Mouse (Mus musculus) mammary gland, adult 2 months (tissue): ENCODE measurements around the gene Ppme1. TPM values are rescaled to one million over a fixed set of nuclear protein-coding genes. Genes with fewer than 3 reads are reported as not detected.

ENCODE experiments used
- polyA plus RNA-seq: library from polyadenylated mRNA; depleted of rRNA; stranded (reverse); fragments of >200 nt; gene quantifications from 2 replicates; pipeline ENCODE4 v1.2.3, GENCODE M21; 2012; ENCODE audit warnings: low replicate concordance; rRNA removed

Gene Ppme1
- 80.4 and 102 TPM in 2 replicates for polyA plus RNA-seq

GRCm38 (mm10) chr7:100371495-100372451 lies at the start of gene Ppme1, which contains the start of gene C2cd3:
Gene Ppme1 (minus strand): TSS chr7:100372307.
Gene C2cd3 (plus strand): TSS chr7:100372233.

DNA sequence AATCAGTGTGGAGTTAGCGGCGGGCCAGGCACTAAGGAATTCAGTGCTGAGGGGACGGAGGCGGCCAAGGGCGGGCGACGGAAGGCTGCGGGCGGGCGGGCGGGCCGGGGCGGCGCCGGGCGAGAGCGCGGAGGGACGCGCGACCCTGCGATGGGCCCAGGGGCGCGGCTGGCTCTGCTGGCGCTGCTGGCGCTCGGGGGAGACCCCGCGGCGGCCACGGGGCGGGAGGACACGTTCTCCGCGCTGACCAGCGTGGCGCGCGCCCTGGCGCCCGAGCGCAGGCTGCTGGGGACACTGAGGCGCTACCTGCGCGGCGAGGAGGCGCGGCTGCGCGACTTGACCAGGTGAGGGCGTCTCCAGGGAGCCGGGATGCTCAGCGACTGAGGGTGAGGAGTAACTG lies 86.7 kb downstream of the Ppme1 start, which contains the start of gene P4ha3:
Gene P4ha3, plus strand, starts transcription at position 138 of the 400 bp plus-strand sequence.

Other genes starting within 250 kb of the Ppme1 start
- 10.6 and 11.8 TPM in 2 replicates for gene Lipt2, start 213.0 kb downstream of the Ppme1 start, polyA plus RNA-seq
- 5.1 and 9.7 TPM in 2 replicates for gene Kcne3, start 195.8 kb downstream of the Ppme1 start, polyA plus RNA-seq
- gene Pgm2l1, start 144.9 kb downstream of the Ppme1 start, polyA plus RNA-seq, result 2.1 and 4.3 TPM in 2 replicates
- 1.6 and 2.2 TPM in 2 replicates for gene P4ha3, start 86.8 kb downstream of the Ppme1 start, polyA plus RNA-seq
- gene C2cd3, start 74 bp downstream of the Ppme1 start, polyA plus RNA-seq, result 21.6 and 24.5 TPM in 2 replicates
- 41.0 and 47.5 TPM in 2 replicates for gene Ucp3, start 100.7 kb upstream of the Ppme1 start, polyA plus RNA-seq
- gene Ucp2, start 121.0 kb upstream of the Ppme1 start, polyA plus RNA-seq, result 394 and 879 TPM in 2 replicates
- 2.1 and 2.7 TPM in 2 replicates for gene Dnajb13, start 142.7 kb upstream of the Ppme1 start, polyA plus RNA-seq
- 7.6 and 16.3 TPM in 2 replicates for gene Coa4, start 164.8 kb upstream of the Ppme1 start, polyA plus RNA-seq
- 21.0 and 35.9 TPM in 2 replicates for gene Rab6a, start 235.1 kb upstream of the Ppme1 start, polyA plus RNA-seq
- gene Mrpl48, start 236.0 kb upstream of the Ppme1 start, polyA plus RNA-seq, result 6.5 and 22.5 TPM in 2 replicates